Mouse (Mus musculus): ENCODE data around the gene Trim54. TPM values are rescaled to one million over a fixed set of nuclear protein-coding genes. Genes with fewer than 3 reads are reported as not detected.

Trim54 gene
- 2.1 and 3.6 TPM in 2 replicates for polyA plus RNA-seq (2016; fragmentation: Nextera tagmentation; extraction: Ambion mirVana)

DNA sequence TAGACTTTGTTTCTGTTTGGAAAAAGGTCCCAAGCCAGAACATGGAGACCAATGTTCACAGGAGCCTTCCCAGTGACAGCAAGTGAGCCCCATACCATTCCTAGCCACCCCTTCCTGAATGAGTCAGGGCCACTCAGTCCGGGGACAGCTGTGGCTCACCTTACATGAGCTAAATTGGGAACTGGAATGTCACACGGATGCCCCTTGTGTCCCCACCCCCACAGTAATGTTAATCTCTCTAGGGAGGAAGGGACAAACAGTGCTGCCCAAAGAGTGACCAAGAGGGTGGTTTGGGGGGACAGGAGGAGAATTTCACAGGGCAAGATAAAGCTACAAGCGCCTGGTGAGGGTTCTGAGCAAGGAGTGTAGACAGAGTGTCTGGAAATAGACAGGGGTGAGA is at the start of gene Trim54:
TSS of gene Trim54 (plus strand) at position 359 of the 400 bp plus-strand sequence.
- Histone ChIP-seq H3K36me3 (no peaks in the 10 kb centered on the region), H3K4me3 (replicated peaks) (no peak within 1 kb of the TSS), H3K4me1 (replicated peaks) (no peaks in the 10 kb centered on the region), H3K27me3 (peaks cover 10% of the 10 kb centered on the region), H3K27ac (no peak within 1 kb of the TSS), H3K9ac (replicated peaks) (no peak within 1 kb of the TSS), H3K4me2 (no peak within 1 kb of the TSS), H3K9me3 (peaks cover 6% of the 10 kb centered on the region; the same call in 1 of the 2 replicates)
- ATAC-seq (ENCODE audit: insufficient number of reproducible peaks, insufficient read depth, low FRiP score, low TSS enrichment, low read depth), result no peak
- 43% methylated on average over 3 of the region's 3 CpGs for WGBS

DNA sequence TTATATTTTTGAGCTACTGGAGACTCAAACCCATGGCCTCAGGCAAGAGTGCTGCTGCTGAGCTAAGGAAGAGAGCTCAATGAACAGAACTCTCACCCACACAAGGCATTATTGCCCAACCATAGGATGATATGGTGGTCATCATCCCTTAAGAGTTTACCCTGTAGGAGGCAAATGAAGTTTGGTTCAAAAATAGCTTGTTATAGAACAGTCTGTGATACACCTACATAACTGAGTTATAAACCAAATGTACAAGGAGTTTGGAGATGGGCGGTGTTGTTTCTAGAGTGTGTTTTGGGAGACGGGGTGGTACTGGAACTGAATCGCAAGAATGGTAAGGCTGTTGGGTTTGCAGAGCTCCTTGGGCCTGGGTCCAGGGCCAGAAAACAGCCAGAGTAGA is 46.7 kb upstream of the Trim54 start:
- 91% methylated on average over 3 of the region's 3 CpGs for WGBS
- no peak for ATAC-seq (ENCODE audit: insufficient number of reproducible peaks, insufficient read depth, low FRiP score, low TSS enrichment, low read depth)
- H3K36me3 ChIP-seq, result peaks cover 96% of the 10 kb centered on the region
- no peaks in the 10 kb centered on the region for H3K27me3 ChIP-seq
- H3K9ac ChIP-seq (replicated peaks), result no peak overlapping the region
- no peaks in the 10 kb centered on the region for H3K4me1 ChIP-seq (replicated peaks)
- no peak overlapping the region for H3K4me2 ChIP-seq
- no peaks in the 10 kb centered on the region for H3K9me3 ChIP-seq
- H3K27ac ChIP-seq, result no peak overlapping the region
- no peak overlapping the region for H3K4me3 ChIP-seq (replicated peaks)

DNA sequence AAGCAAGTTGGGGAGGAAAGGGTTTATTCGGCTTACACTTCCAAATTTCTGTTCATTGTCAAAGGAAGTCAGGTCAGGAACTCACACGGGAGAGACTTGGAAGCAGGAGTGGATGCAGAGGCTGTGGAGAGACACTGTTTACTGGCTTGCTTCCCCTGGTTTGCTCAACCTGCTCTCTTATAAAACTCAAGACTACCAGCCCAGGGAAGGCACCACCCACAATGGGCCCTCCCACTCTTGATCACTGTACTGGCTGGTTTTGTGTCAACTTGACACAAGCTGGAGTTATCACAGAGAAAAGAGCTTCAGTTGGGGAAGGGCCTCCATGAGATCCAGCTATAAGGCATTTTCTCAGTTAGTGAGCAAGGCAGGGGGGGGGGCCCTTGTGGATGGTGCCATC is 45.5 kb upstream of the Trim54 start:
- H3K27me3 ChIP-seq, result no peaks in the 10 kb centered on the region
- WGBS, result 85% methylated on average over 2 of the region's 2 CpGs
- no peak overlapping the region for H3K4me3 ChIP-seq (replicated peaks)
- H3K27ac ChIP-seq, result no peak overlapping the region
- ATAC-seq (ENCODE audit: insufficient number of reproducible peaks, insufficient read depth, low FRiP score, low TSS enrichment, low read depth), result no peak
- H3K4me1 ChIP-seq (replicated peaks), result no peaks in the 10 kb centered on the region
- H3K36me3 ChIP-seq, result peaks cover 100% of the 10 kb centered on the region
- no peak overlapping the region for H3K9ac ChIP-seq (replicated peaks)
- no peaks in the 10 kb centered on the region for H3K9me3 ChIP-seq
- no peak overlapping the region for H3K4me2 ChIP-seq

DNA sequence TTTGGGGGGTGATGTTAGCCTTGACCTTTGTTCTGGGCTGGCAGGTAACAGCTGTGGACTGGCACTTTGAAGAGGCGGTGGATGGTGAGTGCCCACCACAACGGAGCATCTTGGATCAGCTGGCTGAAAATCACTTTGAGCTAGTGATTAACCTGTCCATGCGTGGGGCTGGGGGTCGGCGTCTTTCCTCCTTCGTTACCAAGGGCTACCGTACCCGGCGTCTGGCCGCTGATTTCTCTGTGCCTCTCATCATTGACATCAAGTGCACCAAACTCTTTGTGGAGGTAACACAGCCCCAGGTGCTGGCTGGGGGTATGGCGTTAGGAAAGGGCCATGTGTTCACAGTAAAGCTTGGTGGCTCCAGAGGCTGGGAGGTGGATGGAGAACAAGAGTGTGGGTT is 44.7 kb upstream of the Trim54 start:
- WGBS, result 90% methylated on average over 11 of the region's 11 CpGs
- no peaks in the 10 kb centered on the region for H3K9me3 ChIP-seq
- peaks cover 100% of the 10 kb centered on the region for H3K36me3 ChIP-seq
- no peaks in the 10 kb centered on the region for H3K27me3 ChIP-seq
- H3K4me3 ChIP-seq (replicated peaks), result no peak overlapping the region
- no peaks in the 10 kb centered on the region for H3K4me1 ChIP-seq (replicated peaks)
- no peak overlapping the region for H3K27ac ChIP-seq
- no peak for ATAC-seq (ENCODE audit: insufficient number of reproducible peaks, insufficient read depth, low FRiP score, low TSS enrichment, low read depth)
- no peak overlapping the region for H3K4me2 ChIP-seq
- no peak overlapping the region for H3K9ac ChIP-seq (replicated peaks)

DNA sequence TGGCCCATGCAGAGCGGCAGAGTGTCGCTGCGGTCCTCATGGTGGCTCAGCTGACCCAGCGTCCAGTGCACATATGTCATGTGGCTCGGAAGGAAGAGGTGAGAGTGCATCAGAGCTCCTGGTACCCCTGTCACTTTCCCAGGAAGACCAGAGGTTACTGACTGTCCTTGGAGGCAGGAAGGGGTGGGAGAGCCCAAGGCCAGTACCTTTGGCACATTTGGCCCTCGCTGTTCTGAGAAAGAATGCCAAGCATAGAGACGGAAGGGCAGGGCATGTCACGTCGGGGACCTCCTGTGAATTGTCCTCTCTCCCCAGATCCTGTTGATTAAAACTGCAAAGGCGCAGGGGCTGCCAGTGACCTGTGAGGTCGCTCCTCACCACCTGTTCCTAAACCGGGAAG is 43.3 kb upstream of the Trim54 start:
- H3K4me1 ChIP-seq (replicated peaks), result no peaks in the 10 kb centered on the region
- H3K9me3 ChIP-seq, result no peaks in the 10 kb centered on the region
- no peak overlapping the region for H3K9ac ChIP-seq (replicated peaks)
- no peaks in the 10 kb centered on the region for H3K27me3 ChIP-seq
- no peak for ATAC-seq (ENCODE audit: insufficient number of reproducible peaks, insufficient read depth, low FRiP score, low TSS enrichment, low read depth)
- H3K27ac ChIP-seq, result no peak overlapping the region
- peaks cover 100% of the 10 kb centered on the region for H3K36me3 ChIP-seq
- no peak overlapping the region for H3K4me3 ChIP-seq (replicated peaks)
- 91% methylated on average over 12 of the region's 12 CpGs for WGBS
- H3K4me2 ChIP-seq, result no peak overlapping the region

DNA sequence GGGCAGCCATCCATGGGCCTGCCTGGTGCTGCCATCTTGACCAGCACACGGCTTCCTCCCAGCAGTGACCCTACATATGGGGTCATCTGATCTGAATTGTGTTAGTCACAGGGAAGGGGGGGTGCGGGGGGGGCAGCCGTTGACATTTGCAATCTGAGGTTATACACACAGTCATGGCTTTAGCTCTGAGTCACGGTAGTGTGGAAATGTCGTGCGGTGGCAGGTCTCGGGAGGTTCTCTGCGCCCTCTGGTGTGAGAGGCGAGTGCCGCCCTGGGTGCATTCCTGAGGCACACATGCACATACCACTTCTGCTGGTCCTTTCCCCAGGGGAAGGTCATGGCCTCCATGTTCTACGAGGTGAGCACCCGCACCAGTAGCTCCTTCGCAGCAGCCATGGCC is 40.2 kb upstream of the Trim54 start:
- no peak overlapping the region for H3K4me3 ChIP-seq (replicated peaks)
- ATAC-seq (ENCODE audit: insufficient number of reproducible peaks, insufficient read depth, low FRiP score, low TSS enrichment, low read depth), result no peak
- H3K27me3 ChIP-seq, result no peaks in the 10 kb centered on the region
- H3K4me1 ChIP-seq (replicated peaks), result no peaks in the 10 kb centered on the region
- peaks cover 79% of the 10 kb centered on the region for H3K36me3 ChIP-seq
- 90% methylated on average over 13 of the region's 13 CpGs for WGBS
- no peak overlapping the region for H3K4me2 ChIP-seq
- no peak overlapping the region for H3K27ac ChIP-seq
- no peak overlapping the region for H3K9ac ChIP-seq (replicated peaks)
- no peaks in the 10 kb centered on the region for H3K9me3 ChIP-seq

DNA sequence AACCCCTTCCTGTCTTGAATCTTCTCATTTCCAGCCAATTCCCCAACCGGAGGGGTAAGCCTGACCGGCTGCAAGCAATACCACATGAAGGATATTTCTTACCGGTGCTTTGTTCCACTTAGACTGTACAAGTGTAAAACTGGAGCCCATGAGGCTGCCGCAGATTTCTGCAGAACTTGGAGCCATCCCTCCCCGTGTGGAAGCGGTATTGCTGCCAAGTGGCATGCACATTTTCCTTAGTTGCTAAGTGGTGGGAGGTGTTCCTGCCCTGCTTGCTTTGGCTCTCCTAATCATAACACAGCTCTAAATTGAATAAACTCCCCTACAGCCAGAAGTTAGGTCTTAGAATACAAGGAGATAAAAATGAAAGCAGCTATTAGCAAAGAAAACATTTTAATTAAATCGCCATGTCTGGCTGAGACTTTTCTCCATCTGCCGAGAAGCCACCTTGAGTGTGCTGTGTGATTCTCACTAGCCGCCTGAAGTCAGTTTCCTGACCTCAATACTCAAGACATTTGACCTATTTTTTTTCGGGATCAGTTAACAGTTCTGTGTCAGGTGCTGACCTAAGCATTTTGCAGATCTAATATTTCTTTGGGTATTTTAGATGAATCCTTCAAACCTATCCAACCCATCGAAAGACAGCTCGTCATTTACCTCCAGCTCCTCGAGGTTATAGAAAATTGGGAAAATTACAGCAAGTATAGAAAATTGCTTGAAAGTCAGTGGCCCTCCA is 36.3 kb upstream of the Trim54 start:
- Histone ChIP-seq H3K27ac (no peak overlapping the region), H3K27me3 (peaks cover 17% of the 10 kb centered on the region), H3K9me3 (no peaks in the 10 kb centered on the region), H3K9ac (replicated peaks) (no peak overlapping the region; the same call in 1 of the 2 replicates), H3K4me1 (replicated peaks) (0 out of 2 replicates have a peak, but pooled peaks cover 10% of the 10 kb centered on the region), H3K4me3 (replicated peaks) (no peak overlapping the region), H3K36me3 (peaks cover 40% of the 10 kb centered on the region), H3K4me2 (no peak overlapping the region)
- WGBS, result 83% methylated on average over 13 of the region's 13 CpGs
- ATAC-seq (ENCODE audit: insufficient number of reproducible peaks, insufficient read depth, low FRiP score, low TSS enrichment, low read depth), result no peak

DNA sequence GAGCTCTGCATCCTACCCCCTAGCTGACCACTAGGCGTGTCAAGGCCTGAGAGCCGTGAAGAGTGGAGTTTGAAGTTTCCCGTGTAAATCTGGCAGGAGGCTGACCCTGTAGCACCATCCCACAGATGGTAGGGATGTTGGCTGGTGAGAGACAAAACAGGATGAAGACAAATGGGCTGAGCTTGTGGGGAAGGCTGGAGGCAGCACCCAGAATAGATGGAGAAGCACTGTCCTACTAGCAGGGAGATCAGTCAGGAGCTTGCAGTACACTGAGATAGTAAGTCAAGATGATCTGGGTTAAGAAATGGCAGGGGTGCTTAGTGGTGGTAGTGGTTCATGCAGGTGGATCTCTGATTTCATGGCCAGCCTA is 35.7 kb upstream of the Trim54 start:
- Histone ChIP-seq H3K36me3 (peaks cover 35% of the 10 kb centered on the region), H3K4me1 (replicated peaks) (0 out of 2 replicates have a peak, but pooled peaks cover 10% of the 10 kb centered on the region), H3K9me3 (no peaks in the 10 kb centered on the region), H3K9ac (replicated peaks) (no peak overlapping the region), H3K4me2 (no peak overlapping the region), H3K4me3 (replicated peaks) (no peak overlapping the region), H3K27ac (no peak overlapping the region), H3K27me3 (peaks cover 19% of the 10 kb centered on the region)
- 61% methylated on average over 3 of the region's 3 CpGs for WGBS
- ATAC-seq (ENCODE audit: insufficient number of reproducible peaks, insufficient read depth, low FRiP score, low TSS enrichment, low read depth), result no peak

DNA sequence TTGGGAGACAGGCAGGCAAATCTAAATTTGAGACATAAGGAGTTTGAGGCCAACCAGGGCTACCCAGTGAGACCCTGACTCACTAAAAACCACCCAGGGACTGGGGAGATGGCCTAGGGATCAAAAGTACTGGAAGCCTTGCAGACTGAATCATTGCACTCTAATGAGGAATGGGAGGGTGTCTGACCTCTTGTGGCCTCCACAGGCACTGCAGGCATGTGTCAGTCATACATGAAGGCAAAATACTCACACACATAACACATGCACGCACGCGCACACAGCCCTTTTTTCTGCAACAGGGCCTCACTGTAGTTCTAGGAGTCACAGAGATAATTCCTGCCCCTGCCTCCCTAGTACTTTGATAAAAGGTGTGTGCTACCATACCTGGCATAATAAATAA is 35.1 kb upstream of the Trim54 start:
- no peak overlapping the region for H3K4me2 ChIP-seq
- peaks cover 29% of the 10 kb centered on the region for H3K36me3 ChIP-seq
- H3K27me3 ChIP-seq, result peaks cover 25% of the 10 kb centered on the region
- 0 out of 2 replicates have a peak, but pooled peaks cover 10% of the 10 kb centered on the region for H3K4me1 ChIP-seq (replicated peaks)
- 73% methylated on average over 3 of the region's 3 CpGs for WGBS
- no peaks in the 10 kb centered on the region for H3K9me3 ChIP-seq
- no peak for ATAC-seq (ENCODE audit: insufficient number of reproducible peaks, insufficient read depth, low FRiP score, low TSS enrichment, low read depth)
- H3K27ac ChIP-seq, result no peak overlapping the region
- no peak overlapping the region for H3K4me3 ChIP-seq (replicated peaks)
- no peak overlapping the region for H3K9ac ChIP-seq (replicated peaks)

DNA sequence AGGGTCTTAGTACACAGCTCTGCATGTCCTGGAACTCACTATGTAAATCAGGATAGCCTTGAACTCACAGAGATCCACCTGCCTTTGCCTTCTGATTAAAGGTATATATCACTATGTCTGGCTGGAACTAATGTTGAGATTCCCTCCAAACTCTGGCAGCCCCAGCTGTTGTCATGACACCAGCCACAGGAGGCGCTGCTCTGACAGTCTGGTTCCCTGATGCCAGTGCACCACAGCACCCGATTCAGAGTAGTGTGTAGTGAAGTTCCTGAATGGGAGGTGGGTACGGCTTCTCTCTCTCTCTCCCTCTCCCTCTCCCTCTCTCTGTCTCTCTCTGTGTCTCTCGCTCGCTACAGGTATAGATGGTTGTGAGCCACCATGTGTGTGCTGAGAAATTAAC is 34.2 kb upstream of the Trim54 start:
- H3K36me3 ChIP-seq, result peaks cover 19% of the 10 kb centered on the region
- no peak overlapping the region for H3K27ac ChIP-seq
- no peak overlapping the region for H3K9ac ChIP-seq (replicated peaks)
- H3K4me2 ChIP-seq, result no peak overlapping the region
- ATAC-seq (ENCODE audit: insufficient number of reproducible peaks, insufficient read depth, low FRiP score, low TSS enrichment, low read depth), result no peak
- H3K4me3 ChIP-seq (replicated peaks), result no peak overlapping the region
- 27% methylated on average over 5 of the region's 5 CpGs for WGBS
- 0 out of 2 replicates have a peak, but pooled peaks cover 10% of the 10 kb centered on the region for H3K4me1 ChIP-seq (replicated peaks)
- H3K9me3 ChIP-seq, result no peaks in the 10 kb centered on the region
- H3K27me3 ChIP-seq, result peaks cover 33% of the 10 kb centered on the region

DNA sequence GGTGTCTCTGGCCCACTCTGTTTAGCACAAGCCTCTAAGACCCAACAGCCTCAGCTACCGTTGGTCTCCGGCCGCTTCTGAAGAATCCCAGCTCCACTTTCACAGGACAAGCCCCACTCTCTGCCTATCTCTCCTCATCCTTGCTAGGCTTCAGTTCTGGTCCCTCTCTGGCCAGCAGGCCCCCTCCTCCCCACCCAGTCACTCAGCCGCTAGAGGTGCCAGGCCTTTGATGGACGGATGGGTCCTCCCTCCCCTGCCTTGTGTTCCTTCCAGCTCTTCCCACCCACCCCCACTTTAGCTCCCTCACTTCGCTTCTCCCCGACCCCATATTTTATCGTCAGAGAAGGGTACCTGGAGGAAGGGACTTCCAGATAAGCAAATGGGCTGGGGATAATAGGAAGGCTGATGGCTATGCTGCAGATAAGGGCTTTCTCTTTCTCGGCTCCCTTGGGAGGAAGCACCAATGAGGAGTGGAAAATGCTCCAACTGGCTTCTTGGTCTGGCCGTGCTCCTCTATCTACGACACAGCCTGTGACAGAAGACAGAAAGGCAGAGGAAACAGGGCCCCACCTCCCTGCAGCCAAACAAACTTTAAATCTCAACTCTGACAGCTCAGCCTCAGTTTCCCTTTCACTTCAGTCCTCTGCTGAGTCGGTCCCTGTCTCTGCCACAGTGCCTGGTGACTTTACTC is 33.4 kb upstream of the Trim54 start:
- Histone ChIP-seq H3K9ac (replicated peaks) (no peak overlapping the region), H3K27me3 (peaks cover 40% of the 10 kb centered on the region), H3K36me3 (peaks cover 12% of the 10 kb centered on the region), H3K4me1 (replicated peaks) (0 out of 2 replicates have a peak, but pooled peaks cover 10% of the 10 kb centered on the region), H3K4me2 (no peak overlapping the region), H3K9me3 (no peaks in the 10 kb centered on the region), H3K27ac (no peak overlapping the region), H3K4me3 (replicated peaks) (no peak overlapping the region)
- ATAC-seq (ENCODE audit: insufficient number of reproducible peaks, insufficient read depth, low FRiP score, low TSS enrichment, low read depth), result no peak
- WGBS, result 22% methylated on average over 12 of the region's 12 CpGs

All from limb, embryonic 12.5 days (tissue).